Mouse (Mus musculus): ENCODE data around the gene Scarb2.

The Scarb2 gene

DNA sequence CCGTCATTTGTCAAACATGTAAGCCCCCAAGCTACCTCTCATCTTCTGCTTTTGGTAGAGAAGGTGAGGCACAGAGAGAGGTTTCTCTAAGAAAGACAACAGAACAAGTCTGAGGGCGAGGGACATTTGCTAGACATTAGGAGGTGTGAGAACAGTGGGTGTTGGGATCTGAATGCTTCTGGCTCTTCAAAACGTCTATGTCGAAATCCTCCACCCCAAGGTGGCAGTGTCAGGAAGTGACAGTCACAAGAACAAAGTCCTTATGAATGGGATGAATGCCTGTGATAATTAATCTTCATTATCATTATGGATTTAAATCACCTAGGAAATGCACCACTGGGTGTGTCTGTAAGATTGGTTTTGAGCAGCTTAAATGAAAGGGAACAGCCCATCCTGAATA, 11.3 kb downstream of the Scarb2 start:
- no peak for DNase-seq (ENCODE audit: low read depth, low spot score)

DNA sequence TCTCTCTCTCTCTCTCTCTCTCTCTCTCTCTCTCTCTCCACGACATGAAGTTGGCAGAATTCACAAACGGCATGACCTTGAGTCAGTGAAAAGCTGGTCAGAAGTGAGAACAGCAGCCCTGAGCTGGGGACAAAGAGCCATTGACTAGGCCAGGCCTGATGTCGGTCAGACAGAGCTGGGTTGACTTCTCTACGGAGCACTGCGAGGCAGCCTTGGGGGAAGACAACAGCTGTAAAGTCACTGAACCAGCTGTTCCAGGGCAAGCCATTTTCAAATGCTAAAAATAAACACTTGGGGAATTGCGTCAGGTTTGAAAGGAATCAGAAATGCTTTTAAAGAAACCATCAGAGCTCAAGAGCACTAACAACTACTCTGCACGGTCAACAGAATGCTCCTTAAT, 13.2 kb downstream of the Scarb2 start:
- DNase-seq (ENCODE audit: low read depth, low spot score) = no peak

DNA sequence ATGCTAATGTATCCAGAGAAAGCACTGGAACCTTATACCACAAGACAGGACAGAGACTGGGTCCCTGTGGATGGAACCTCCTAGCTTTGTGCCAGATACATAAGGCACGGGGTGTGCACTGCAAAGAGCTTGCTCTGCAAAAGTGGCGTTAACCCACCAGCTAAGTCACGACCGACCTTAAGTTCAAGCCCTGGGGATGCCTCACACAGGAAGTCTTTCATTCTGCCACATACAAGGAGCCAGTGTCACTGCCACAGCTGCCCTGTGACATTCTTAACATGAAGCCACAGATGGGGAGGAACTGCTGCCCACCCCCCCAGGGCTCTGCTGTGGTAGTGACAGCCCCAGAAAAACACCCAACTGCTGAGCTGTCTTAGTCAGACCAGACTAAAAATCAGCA, 15.9 kb downstream of the Scarb2 start:
- no peak for DNase-seq (ENCODE audit: low read depth, low spot score)

DNA sequence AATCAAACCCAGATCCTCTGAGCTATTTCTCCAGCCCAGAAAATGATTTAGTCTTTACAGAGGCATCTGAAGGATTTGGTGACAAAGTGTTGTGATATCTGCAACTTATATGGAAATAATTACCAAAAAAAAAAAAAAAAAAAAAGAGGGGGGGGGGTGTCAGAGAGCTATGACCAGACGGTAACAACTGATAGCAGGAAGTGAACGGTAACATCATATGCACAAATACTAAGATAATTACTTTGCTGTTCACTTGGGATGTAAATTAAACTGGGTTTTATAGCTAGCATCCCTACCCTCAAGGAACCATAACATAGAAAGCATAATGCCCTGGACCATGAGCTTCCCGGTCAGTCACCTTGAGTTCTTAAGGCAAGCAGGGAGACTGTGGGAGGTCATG, 16.3 kb downstream of the Scarb2 start:
- DNase-seq (ENCODE audit: low read depth, low spot score) = no peak

DNA sequence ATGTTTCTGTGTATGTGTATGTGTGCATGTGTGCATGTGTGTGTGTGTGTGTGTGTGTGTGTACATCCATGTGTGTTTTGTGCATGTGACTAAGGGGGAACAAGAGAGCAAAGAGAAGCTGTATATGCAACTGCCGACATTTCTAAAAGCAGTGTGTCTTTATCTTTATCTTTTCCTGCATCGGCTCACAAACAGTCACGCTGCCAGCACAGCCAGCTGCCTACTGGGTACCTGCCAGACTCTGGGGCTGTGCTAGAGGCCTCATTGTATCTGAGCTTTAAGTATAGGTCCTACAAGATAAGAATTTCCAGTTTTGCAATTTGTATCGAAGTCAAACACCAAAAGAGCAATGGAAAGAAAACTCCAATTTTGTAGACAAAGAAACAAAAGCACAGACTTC, 17.1 kb downstream of the Scarb2 start:
- no peak for DNase-seq (ENCODE audit: low read depth, low spot score)

DNA sequence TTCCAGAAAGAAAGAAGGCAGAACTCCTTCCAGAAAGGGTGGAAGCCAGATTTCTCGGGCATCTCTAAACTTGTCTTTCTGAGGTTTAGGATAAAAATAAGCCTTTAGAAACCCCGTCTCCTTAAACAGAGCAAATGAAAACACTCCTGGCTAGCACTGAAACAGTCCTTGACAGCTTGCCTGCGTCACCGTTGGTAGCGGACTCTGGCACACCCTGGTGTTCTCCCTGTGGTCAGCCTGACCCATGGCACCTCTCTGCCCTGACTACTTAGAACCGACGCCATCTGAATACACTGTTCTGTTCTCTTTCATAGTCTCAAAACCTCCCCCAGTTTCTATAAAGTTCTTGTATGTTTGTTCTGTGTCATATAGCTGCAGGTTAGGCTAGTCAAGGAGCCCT, 17.7 kb downstream of the Scarb2 start:
- no peak for DNase-seq (ENCODE audit: low read depth, low spot score)

DNA sequence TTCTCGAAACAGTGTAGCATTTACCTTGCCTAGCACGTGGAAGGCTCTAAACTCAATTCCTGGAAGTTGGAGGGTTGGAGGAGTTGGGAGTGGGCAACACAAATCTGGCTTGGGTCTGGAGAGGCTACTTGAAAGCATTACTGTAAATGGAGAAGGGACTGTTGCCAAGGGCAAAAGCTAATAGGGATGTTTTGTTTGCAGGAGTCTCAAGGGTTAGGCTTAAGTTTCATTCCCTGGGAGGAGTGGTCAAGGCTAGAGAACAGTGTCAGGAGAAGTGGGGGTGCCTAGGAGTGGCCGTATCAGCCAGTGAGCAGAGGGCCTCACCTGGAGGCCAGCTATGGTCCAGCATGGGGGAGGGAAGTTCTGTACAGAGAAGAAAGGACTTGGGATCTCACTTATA, 18.2 kb downstream of the Scarb2 start:
- DNase-seq (ENCODE audit: low read depth, low spot score) = no peak

DNA sequence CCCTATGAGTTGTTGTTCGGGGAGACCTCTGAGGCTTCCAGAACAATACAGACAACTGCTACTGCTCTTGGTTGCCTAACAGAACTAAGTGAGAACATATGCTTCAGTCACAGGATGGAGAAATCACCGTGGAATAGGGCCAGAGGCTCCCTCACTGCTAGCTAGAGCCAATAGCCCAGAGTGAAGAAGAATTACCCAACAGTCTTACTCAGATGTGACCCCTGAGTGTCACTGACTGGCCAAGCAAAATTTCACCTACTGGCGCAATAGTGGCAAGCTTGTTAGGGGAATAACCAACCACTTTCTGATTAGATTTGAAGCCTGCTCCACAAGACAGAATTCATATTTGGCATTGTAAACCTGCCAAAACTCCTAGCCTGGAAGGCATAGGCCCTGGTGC, 19.9 kb downstream of the Scarb2 start:
- no peak for DNase-seq (ENCODE audit: low read depth, low spot score)

DNA sequence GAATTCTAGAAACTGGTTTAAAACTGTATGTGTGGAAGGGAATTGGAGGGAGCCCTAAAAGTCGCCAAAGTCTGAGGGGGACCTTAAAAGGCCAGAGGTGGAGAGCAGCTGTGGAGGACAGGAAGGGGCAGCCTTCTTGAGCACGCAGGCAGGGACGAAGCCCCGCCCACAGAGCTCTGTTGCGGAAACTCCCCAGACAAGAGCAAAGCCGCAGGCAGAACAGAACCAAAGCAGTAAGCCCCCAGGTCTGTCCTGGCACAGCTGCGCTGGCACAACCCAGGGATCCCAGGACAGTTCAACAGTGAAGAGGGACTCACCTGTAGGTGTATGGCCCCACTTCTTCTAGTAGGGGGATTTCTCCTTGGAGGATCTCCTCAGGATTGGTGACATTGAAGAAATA, 21.8 kb downstream of the Scarb2 start:
- DNase-seq (ENCODE audit: low read depth, low spot score) = peak; percentile 84

DNA sequence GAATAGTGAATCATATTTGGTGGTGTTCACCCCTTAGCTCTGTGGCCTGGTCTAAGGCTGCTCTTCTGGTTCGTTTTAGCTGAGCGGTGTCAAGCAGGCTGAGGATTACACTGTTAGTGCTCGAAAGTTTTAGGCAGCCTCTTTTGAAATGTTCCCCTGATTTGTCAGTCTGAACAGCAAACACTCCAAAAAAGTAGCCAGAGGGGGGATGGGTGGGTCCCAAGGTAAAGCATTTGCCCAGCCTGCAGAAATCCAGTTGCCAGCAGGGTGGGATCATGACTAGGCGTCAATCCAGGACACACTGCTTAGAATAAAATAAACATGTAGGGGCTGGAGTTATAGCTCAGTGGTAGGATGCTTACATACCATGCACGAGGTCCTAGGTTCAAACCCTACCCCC, 33.8 kb downstream of the Scarb2 start:
- DNase-seq (ENCODE audit: low read depth, low spot score) = no peak

DNA sequence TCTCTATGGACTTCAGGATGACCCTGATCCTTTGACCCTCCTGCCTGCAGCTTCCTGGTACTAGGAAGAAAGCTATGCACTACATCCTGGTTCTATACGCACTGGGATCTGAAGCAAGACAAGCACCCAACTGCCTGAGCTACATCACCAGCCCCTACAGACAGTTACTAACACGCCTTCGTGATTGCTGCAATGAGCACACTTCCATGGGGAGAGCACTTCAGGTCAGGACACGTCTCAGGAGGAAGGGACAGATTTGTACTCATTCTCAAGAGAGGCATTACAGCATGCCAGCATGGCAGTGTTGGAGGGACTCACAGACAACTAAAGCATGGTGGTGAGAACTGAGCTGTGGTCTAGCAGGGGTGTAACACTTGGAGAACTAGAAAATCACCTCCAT, 35.1 kb downstream of the Scarb2 start:
- DNase-seq (ENCODE audit: low read depth, low spot score) = no peak

DNA sequence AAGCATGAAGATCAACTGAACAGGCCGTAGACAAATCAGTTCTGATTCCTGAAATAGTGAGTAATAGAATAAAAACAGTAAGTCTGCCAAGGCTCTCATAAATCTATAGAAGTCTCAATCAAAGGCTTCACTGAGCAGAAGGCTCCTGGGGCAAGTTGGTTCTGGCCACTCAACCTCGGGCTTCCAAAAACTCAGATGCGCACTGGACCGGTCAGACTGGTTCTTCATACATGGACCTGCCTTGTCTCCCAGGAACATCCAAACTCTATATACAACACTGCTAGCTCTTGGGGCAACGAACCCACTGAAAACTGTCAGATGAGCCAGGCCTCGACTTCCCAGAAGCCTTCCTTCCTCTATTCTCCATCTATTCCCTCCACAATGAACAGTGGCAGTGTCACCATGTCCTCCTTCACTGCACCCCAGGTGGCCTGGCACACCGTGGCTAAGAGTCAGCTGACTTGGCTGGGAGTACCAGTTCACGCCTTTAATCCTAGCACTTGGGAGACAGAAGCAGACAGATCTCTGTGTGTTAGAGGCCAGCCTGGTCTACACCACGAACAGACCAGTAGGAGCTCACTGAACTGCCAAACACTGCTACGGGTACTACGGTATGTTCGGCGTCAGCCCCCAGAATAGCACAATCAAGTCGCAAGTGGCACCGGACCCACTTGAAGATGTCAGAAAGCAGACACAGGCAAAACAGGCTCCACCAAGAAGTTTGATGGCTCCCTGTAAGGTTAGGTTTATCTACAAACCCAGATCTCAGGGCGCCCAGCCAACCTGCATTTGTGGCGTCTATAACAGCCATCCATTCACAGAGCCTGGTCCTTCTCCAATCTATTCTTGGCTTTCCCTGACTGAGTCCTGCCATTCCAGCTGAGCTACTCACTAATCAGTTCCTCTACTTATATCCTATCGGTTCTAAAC, 37.2 kb downstream of the Scarb2 start:
- no peak for DNase-seq (ENCODE audit: low read depth, low spot score)

DNA sequence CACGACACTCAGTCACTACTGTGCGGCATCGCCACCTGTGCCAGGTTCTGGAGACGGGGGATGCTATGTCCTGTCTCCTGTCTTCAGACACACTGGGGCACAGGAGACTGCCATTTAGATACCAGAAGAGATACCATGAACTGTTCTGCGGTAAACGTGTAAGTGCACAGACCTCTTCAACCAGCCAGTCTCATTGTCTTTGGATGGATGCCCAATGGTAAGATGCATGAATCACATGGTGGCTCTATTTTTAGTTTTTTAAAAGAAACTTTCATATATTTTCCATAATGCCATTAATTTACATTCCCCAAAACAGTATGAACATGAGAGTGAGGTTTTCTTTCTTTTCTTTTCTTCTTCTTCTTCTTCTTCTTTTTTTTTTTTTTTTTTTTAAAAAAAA, 38.4 kb downstream of the Scarb2 start:
- DNase-seq (ENCODE audit: low read depth, low spot score) = no peak

DNA sequence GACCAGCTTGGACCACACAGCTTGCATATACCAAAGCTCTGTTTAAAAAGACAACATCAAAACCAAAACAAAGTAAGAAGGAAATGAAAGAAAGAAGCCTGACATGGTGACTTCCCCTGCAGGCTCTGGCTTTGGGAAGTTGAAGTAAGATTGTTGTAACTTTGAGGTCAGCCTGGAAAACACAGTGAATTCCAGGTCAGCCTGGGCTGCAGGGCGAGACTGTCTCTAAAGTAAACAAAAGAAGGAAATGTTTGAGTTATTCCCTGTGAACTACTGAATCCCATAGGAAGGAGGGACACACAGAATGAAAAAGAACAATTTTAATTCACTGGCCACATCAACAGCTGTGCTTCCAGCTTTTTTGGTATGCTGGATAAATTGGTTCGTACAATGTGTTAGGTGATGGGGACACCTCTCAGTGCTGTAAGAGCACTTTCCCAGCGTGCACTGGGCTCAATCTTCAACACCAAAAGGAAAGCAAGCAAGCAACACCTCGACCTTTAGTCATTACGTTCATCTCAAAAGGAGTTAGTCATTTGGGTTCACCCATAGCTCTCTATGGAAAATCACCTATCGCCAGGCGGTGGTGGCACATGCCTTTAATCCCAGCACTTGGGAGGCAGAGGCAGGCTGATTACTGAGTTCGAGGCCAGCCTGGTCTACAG, 39.4 kb downstream of the Scarb2 start:
- peak; percentile 11 for DNase-seq (ENCODE audit: low read depth, low spot score)

DNA sequence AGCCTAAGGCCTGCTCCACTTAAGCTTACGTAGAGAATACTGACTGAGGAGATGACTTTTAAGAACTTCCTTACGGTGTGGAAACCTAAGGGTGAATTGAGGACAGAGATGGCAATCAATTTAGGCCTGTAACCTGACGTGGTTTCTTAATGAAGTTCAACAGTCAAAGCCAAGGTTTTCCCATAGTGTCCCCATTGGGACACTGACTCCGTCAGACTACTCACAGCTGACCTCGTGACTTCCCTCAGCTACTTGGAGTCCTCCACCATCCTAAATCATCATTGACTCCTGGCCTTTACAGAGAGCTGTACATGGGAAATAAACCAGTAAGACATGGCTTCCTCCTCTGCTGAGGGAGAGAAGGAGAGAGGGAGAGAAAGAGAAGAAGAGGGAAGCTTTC, 41.1 kb downstream of the Scarb2 start:
- DNase-seq (ENCODE audit: low read depth, low spot score) = no peak

DNA sequence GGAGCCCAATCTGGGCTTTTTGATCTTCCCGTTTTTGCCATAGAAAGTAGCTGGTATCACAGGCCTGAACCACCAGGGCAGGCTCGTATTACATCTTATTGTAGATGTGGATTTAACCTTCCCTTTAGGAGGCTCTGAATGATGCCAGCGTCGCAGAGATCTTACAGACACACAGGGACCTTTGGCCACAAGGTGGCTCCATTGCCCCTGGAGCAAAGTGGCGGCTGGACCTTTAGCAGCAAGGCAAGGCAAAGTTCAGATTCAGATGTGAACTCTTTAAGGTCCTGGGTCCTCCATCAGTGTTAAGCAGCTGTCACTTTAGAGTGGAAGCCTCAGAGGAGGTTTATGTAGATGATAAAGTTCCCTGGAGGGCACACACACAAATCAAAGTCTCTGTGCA, 45.3 kb downstream of the Scarb2 start:
- DNase-seq (ENCODE audit: low read depth, low spot score) = peak; percentile 62

DNA sequence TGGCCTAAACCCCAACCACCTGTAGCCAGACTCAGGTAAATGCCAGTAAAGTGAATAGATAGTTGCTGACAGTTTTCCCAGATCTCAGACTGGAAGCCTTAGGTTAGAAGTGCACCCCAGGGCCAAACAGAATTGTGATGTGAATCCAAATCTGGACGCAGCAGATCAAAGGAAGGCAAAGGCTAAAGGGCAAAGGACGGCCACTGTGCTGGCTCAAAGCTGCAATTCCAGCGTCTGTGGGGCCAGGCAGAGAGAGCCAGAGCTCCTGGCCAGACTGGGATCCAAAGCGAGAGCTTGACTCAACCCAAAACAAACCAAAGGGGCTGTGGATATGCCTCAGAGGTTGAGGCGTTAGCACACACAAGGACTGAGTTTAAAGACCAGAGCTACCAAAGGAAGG, 47.9 kb downstream of the Scarb2 start:
- DNase-seq (ENCODE audit: low read depth, low spot score) = no peak

DNA sequence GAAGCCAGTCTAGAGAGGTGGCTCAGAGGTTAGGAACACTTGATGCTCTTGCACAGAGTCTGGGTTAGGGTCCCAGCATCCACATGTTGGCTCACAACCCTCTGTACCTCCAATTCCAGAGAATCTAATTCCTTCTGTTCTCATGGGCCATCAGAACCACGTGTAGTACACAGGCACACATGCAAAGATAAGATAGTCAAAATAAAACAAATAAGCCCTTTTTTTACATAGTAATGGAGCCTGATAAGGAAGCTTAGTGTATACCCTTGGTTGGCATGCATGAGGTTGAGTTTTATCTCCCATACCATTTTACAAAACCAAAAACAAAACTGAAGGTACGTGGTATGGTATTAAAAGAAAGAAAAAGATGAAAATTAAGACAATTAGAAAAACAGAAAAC, 49.2 kb downstream of the Scarb2 start:
- no peak for DNase-seq (ENCODE audit: low read depth, low spot score)

DNA sequence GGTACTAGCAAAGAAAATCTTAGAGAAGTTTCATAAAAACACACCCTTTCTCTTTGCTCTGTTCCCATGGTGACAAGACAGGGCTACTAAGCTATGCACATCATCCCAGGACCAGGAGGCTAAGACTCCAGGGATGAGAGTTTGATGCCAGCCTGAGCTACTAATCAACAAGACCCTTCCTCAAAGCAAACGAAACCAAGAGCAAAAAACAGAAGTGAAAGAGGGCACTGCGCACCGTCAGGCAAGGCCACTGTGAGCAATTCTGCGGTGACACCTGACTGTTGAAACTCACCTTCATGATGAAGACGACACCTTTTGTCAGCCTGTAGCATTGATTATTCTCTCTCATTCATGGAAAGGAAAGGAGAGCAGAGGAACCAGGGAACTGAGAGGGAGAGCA, 53.8 kb downstream of the Scarb2 start:
- DNase-seq (ENCODE audit: low read depth, low spot score) = peak; percentile 62

DNA sequence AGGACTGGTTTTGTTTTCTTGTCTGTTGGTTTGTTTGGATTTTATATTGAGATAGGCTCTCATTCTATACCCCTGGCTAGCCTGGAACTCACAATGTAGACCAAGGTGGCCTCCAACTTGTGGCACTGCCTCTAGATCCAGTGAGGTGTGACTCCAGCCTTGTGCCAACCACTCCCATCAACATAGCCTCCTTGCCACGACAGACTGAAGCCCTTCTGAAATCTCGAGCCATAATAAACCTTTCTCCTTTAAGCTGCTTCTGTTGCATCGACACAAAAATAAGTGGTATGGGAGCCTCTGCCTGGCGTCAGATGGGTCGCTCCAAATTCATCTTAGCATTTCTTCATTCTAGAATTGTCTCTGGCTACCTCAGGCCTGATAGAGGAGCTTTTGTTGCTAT, 59.9 kb downstream of the Scarb2 start:
- no peak for DNase-seq (ENCODE audit: low read depth, low spot score)

DNA sequence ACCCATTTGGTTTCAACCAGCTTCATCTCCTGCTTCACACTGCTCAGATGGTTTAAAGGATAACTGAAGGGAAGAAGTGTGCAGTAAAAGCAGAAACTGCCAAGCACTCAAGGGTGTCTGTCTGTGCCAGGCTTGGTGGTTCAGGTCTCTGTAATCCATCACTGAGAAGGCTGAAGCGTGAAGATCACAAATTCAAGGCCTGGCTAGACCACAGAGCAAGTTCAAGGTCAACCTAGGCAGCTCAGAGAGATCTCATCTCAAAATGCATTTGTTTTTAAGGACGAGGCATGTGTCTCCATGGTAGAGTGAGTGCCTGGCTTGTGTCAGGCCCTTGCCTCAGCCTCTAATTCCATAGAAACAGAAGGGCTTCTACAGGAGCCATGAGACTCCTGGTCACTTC, 61.6 kb downstream of the Scarb2 start:
- DNase-seq (ENCODE audit: low read depth, low spot score) = no peak

DNA sequence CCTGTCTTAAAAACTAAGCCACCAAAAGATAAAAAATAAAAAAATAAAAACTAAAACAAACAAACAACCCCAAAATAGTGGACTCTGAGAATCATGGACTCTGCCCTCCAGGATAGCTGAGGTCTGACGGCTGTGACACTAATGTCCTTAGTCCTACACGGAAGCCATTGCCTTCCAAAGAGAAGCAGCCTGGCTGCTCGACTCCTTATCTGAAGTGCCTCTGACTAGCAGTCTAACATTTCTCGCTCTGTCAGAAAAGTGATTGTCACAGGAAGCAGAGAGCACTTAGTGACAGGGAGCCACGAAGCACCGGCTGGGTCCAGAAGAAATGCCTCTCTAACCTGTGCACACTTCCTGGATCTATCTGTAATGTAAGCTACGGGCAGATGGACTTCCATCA, 63.7 kb downstream of the Scarb2 start:
- DNase-seq (ENCODE audit: low read depth, low spot score) = no peak

DNA sequence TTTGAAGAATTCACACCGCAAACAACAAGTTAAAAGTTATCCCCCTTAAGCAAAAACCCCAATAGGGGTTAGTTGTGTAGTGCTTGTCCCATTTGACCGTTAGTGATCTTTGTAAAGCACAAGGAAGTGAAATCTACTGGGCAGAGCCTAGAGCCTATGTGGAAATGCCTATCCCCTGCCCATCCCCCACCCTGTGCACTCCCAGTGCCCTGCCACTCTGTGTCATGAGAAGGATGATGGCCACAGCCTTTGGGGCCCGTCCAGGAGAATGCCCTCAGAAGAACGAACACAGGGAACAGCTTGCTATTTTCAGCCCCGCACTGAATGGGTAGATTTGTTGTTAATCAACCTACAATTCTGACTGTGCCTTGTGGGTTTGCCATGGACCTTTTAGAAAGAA, 65.1 kb downstream of the Scarb2 start:
- DNase-seq (ENCODE audit: low read depth, low spot score) = peak; percentile 12
